Mouse (Mus musculus) kidney, embryonic 14.5 days (tissue): ENCODE data around the gene Atmin. TPM values are rescaled to one million over a fixed set of nuclear protein-coding genes. Genes with fewer than 3 reads are reported as not detected.

ENCODE experiments used
- ATAC-seq: fragments of 200-750 bp; cut with Nextera tagmentation; 2 replicates; pipeline ENCODE4 v1.8.0; 2017; ENCODE audit warnings: moderate number of reproducible peaks, mild to moderate bottlenecking, moderate TSS enrichment, moderate library complexity; ENCODE audit not compliant: low FRiP score, low TSS enrichment
- H3K27ac ChIP-seq: fragments of 300-500 bp; sonication (generic); 2 replicates; pipeline ENCODE4 v1.5.1; 2014; ENCODE audit warnings: low read depth, mild to moderate bottlenecking, low read length, moderate library complexity, mixed read lengths
- H3K27me3 ChIP-seq: fragments of 300-500 bp; sonication (generic); 2 replicates; pipeline ENCODE4 v1.6.1; 2014; ENCODE audit warnings: mild to moderate bottlenecking, low read length; ENCODE audit not compliant: control insufficient read depth, insufficient read depth
- H3K36me3 ChIP-seq: fragments of 300-500 bp; sonication (generic); 2 replicates; pipeline ENCODE4 v1.6.1; 2014; ENCODE audit warnings: low read length, mixed read lengths; ENCODE audit not compliant: control insufficient read depth, insufficient read depth
- H3K4me1 ChIP-seq: fragments of 300-500 bp; sonication (generic); 2 replicates; pipeline ENCODE4 v1.6.1; 2014; ENCODE audit warnings: low read length, mixed read lengths; ENCODE audit not compliant: control insufficient read depth, insufficient read depth
- H3K4me2 ChIP-seq: fragments of 300-500 bp; sonication (generic); replicated peaks from 2 replicates; pipeline ENCODE4 v1.6.1; 2014; ENCODE audit warnings: low read depth, mild to moderate bottlenecking, low read length
- H3K4me3 ChIP-seq: fragments of 300-500 bp; sonication (generic); 2 replicates; pipeline ENCODE4 v1.5.1; 2014; ENCODE audit warnings: mild to moderate bottlenecking, low read length
- H3K9ac ChIP-seq: fragments of 300-500 bp; sonication (generic); 2 replicates; pipeline ENCODE4 v1.6.1; 2014; ENCODE audit warnings: low read depth, mild to moderate bottlenecking, low read length, moderate library complexity
- H3K9me3 ChIP-seq: fragments of 300-500 bp; sonication (generic); 2 replicates; pipeline ENCODE4 v1.6.1; 2016; ENCODE audit warnings: low read length; ENCODE audit not compliant: control insufficient read depth
- WGBS: fragments of 180-500 bp; shearing (Covaris S2); extraction: QIAGEN DNeasy Blood & Tissue Kit; methylation state at CpG from one replicate; pipeline ENCODE4 v1.1.7; 2014; 5-methylcytosine and 5-hydroxymethylcytosine counted together
- polyA plus RNA-seq: library from polyadenylated mRNA; unstranded; fragments of >200 nt; fragmentation: Nextera tagmentation; extraction: Ambion mirVana; gene quantifications from 2 replicates; pipeline ENCODE4 v1.2.1, GENCODE M21; 2014

Gene Atmin
- polyA plus RNA-seq, 1 experiment from 2014 or later = 13.8 TPM

GRCm38 (mm10) chr8:116975066-116975465 is 31.9 kb downstream of the Atmin start:
- H3K4me3 ChIP-seq = no peak overlapping the region
- H3K27ac ChIP-seq = no peak overlapping the region
- H3K27me3 ChIP-seq = no peaks in the 10 kb centered on the region
- H3K4me2 ChIP-seq = no peak overlapping the region; the same call in 1 of the 2 replicates
- 36% methylated on average over 5 of the region's 5 CpGs for WGBS
- H3K9ac ChIP-seq = no peak overlapping the region
- no peaks in the 10 kb centered on the region for H3K9me3 ChIP-seq
- H3K4me1 ChIP-seq = 0 out of 2 replicates have a peak, but pooled peaks cover 4% of the 10 kb centered on the region
- ATAC-seq = no peak
- no peaks in the 10 kb centered on the region for H3K36me3 ChIP-seq

GRCm38 (mm10) chr8:116975606-116976005 is 32.4 kb downstream of the Atmin start:
- Histone ChIP-seq H3K4me2 (no peak overlapping the region; the same call in 1 of the 2 replicates), H3K9ac (no peak overlapping the region), H3K9me3 (no peaks in the 10 kb centered on the region), H3K36me3 (no peaks in the 10 kb centered on the region), H3K4me3 (no peak overlapping the region), H3K27me3 (no peaks in the 10 kb centered on the region), H3K27ac (no peak overlapping the region), H3K4me1 (0 out of 2 replicates have a peak, but pooled peaks cover 5% of the 10 kb centered on the region)
- 53% methylated on average over 5 of the region's 5 CpGs for WGBS
- no peak for ATAC-seq

GRCm38 (mm10) chr8:116978052-116978451 is 34.9 kb downstream of the Atmin start:
- peak overlapping the region; percentile 74 for H3K4me3 ChIP-seq
- peak overlapping the region; percentile 13; the same call in 1 of the 2 replicates for H3K9ac ChIP-seq
- H3K27me3 ChIP-seq = no peaks in the 10 kb centered on the region
- H3K4me2 ChIP-seq = peak overlapping the region; percentile 64
- H3K9me3 ChIP-seq = no peaks in the 10 kb centered on the region
- no peak overlapping the region for H3K27ac ChIP-seq
- no peak for ATAC-seq
- peaks cover 7% of the 10 kb centered on the region for H3K36me3 ChIP-seq
- H3K4me1 ChIP-seq = 0 out of 2 replicates have a peak, but pooled peaks cover 5% of the 10 kb centered on the region
- WGBS = 38% methylated on average over 8 of the region's 8 CpGs

- Histone ChIP-seq H3K9ac (peak within 1 kb of the TSS; percentile 13; the same call in 1 of the 2 replicates), H3K9me3 (no peaks in the 10 kb centered on the region), H3K4me1 (0 out of 2 replicates have a peak, but pooled peaks cover 5% of the 10 kb centered on the region), H3K27me3 (no peaks in the 10 kb centered on the region), H3K4me2 (peak within 1 kb of the TSS; percentile 64), H3K4me3 (peak within 1 kb of the TSS; percentile 74), H3K27ac (no peak within 1 kb of the TSS), H3K36me3 (peaks cover 12% of the 10 kb centered on the region)
- WGBS = under 1% methylated on average over 46 of the region's 46 CpGs
- peak; percentile 98 for ATAC-seq
These were observed 35.6 kb downstream of the Atmin start, which contains the start of gene 1700030J22Rik for GRCm38 (mm10) chr8:116978631-116979256. 1700030J22Rik (minus strand) TSS chr8:116978959.

GRCm38 (mm10) chr8:116980117-116980516 is 36.9 kb downstream of the Atmin start:
- H3K4me3 ChIP-seq = no peak overlapping the region
- WGBS = 16% methylated on average over 4 of the region's 4 CpGs
- 0 out of 2 replicates have a peak, but pooled peaks cover 5% of the 10 kb centered on the region for H3K4me1 ChIP-seq
- H3K27me3 ChIP-seq = no peaks in the 10 kb centered on the region
- peaks cover 24% of the 10 kb centered on the region for H3K36me3 ChIP-seq
- H3K9ac ChIP-seq = no peak overlapping the region
- ATAC-seq = no peak
- H3K27ac ChIP-seq = no peak overlapping the region
- peak overlapping the region; percentile 22; the same call in 1 of the 2 replicates for H3K4me2 ChIP-seq
- no peaks in the 10 kb centered on the region for H3K9me3 ChIP-seq

GRCm38 (mm10) chr8:116989842-116990241 is 46.6 kb downstream of the Atmin start:
- H3K27ac ChIP-seq = no peak overlapping the region
- 95% methylated on average over 3 of the region's 3 CpGs for WGBS
- H3K36me3 ChIP-seq = peaks cover 35% of the 10 kb centered on the region
- no peaks in the 10 kb centered on the region for H3K9me3 ChIP-seq
- no peak overlapping the region for H3K4me3 ChIP-seq
- no peak for ATAC-seq
- H3K27me3 ChIP-seq = no peaks in the 10 kb centered on the region
- H3K9ac ChIP-seq = no peak overlapping the region
- peaks cover 5% of the 10 kb centered on the region; the same call in 1 of the 2 replicates for H3K4me1 ChIP-seq
- H3K4me2 ChIP-seq = no peak overlapping the region

GRCm38 (mm10) chr8:116991241-116991640 is 48.0 kb downstream of the Atmin start:
- Histone ChIP-seq H3K9me3 (no peaks in the 10 kb centered on the region), H3K4me3 (no peak overlapping the region; the same call in 1 of the 2 replicates), H3K9ac (no peak overlapping the region), H3K27ac (no peak overlapping the region), H3K4me1 (peaks cover 5% of the 10 kb centered on the region; the same call in 1 of the 2 replicates), H3K36me3 (peaks cover 24% of the 10 kb centered on the region), H3K27me3 (no peaks in the 10 kb centered on the region), H3K4me2 (no peak overlapping the region)
- 86% methylated on average over 8 of the region's 8 CpGs for WGBS
- ATAC-seq = no peak

GRCm38 (mm10) chr8:116992176-116992971 is 49.2 kb downstream of the Atmin start:
- Histone ChIP-seq H3K36me3 (peaks cover 15% of the 10 kb centered on the region; the same call in 1 of the 2 replicates), H3K9me3 (no peaks in the 10 kb centered on the region), H3K27ac (no peak overlapping the region), H3K4me1 (peaks cover 5% of the 10 kb centered on the region; the same call in 1 of the 2 replicates), H3K9ac (peak overlapping the region; percentile 74), H3K4me2 (peak overlapping the region; percentile 94), H3K4me3 (peak overlapping the region; percentile 74), H3K27me3 (no peaks in the 10 kb centered on the region)
- ATAC-seq = no peak
- 10% methylated on average over 23 of the region's 23 CpGs for WGBS
